Mouse (Mus musculus): ENCODE measurements around the gene Aacs. TPM values are rescaled to one million over a fixed set of nuclear protein-coding genes. Genes with fewer than 3 reads are reported as not detected.
A peak's percentile ranks its signal among the peaks of the same experiment; 100 is the strongest.
"Not testable (repeated sequence)": the region's sequence is repeated elsewhere in the genome, so short reads cannot be mapped to it uniquely, and the experiment has no call there.

The Aacs gene
- 53.3 TPM for polyA plus RNA-seq (2012; fragmentation: generic; extraction: Trizol)
- long read RNA-seq, experiment 1, transcript Aacs-201 (18 exons, 3,239 nt): major isoform, 33 of 44 reads
- long read RNA-seq, experiment 1, partial matches to known transcripts: 10 of 44 reads
- long read RNA-seq, experiment 1, other reads (novel, unspliced or antisense): 1 of 44 reads
- long read RNA-seq, experiment 2, transcript Aacs-201 (18 exons, 3,239 nt): major isoform, 472 of 512 reads
- long read RNA-seq, experiment 2, partial matches to known transcripts: 18 of 512 reads
- long read RNA-seq, experiment 2, other reads (novel, unspliced or antisense): 22 of 512 reads

DNA sequence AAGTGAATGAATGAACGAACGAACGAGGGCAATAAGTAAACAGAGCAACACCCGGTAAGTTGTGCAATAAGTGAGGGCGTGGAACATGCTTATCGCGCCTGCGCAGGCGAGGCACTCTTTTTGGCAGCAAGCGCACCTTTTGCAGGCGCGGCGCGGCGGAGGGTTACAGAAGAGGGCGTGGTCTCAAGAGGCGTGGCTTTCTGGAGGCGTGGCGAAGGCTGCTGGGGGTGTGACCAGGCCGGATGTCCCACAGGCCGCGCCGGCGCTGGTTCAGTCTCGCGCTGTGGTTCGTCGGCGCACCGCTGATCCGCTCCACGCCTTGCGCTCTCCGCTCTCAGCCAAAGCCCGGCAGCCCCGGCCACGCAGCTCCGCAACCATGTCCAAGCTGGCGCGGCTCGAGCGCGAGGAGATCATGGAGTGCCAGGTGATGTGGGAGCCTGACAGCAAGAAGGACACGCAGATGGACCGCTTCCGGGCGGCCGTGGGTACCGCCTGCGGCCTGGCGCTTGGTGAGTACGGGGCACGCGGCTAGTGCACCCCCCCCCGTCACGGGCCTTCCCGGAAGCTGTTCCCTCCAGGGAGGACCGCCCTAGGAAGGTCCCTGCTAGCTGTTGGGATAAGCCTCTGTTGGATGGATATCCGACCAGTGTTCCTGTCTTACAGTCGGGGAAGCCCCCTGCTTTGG lies at the start of gene Aacs:
TSS of gene Aacs (plus strand) at position 214 of the 685 bp plus-strand sequence.
- peaks cover 43% of the 10 kb centered on the region for H3K79me3 ChIP-seq (ENCODE audit: low read depth)
- H3ac ChIP-seq (ENCODE audit: control insufficient read depth, insufficient read length, low read depth): peak within 1 kb of the TSS; percentile 70
- H3K36me3 ChIP-seq (ENCODE audit: control insufficient read depth, insufficient read depth): peaks cover 23% of the 10 kb centered on the region
- no peak for TF ChIP-seq USF1 (IDR thresholded peaks at IDR 0.05; ENCODE audit: low read depth)
- TF ChIP-seq CTCF (IDR thresholded peaks at IDR 0.05; ENCODE audit: control insufficient read depth, insufficient read depth, insufficient read length): no peak
- TF ChIP-seq MAX (IDR thresholded peaks at IDR 0.05): peak; percentile 93
- TF ChIP-seq CEBPB (IDR thresholded peaks at IDR 0.05; ENCODE audit: low read depth): peak; percentile 99
- H3K4me3 ChIP-seq (ENCODE audit: insufficient read depth, poor library complexity, severe bottlenecking): peak within 1 kb of the TSS; percentile 80
- H3K79me2 ChIP-seq (ENCODE audit: control insufficient read depth, insufficient read depth): peaks cover 51% of the 10 kb centered on the region
- no peaks in the 10 kb centered on the region for H3K27me3 ChIP-seq (ENCODE audit: control insufficient read depth, insufficient read depth, insufficient read length)

DNA sequence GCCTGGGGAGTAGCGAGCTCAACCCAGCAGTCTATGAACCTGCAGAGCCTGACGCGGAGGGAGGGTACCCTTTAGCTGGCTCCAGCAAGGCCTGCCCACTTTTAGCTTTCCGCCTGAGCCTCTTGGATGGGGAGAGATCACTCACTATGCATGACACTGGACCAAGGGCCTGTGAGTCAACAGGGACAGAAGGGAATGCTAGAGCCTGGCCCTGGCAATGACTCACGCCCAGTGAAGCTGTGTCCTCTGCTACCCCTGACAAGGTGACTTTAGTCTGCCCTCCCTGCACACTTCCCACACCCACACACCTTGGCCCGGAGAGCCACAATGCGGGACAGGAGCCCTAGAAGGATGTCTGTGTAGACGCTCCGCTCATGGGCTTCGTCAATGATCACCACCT lies 49.3 kb upstream of the Aacs start:
- H3K79me2 ChIP-seq (ENCODE audit: control insufficient read depth, insufficient read depth): peaks cover 2% of the 10 kb centered on the region
- peaks cover 83% of the 10 kb centered on the region for H3K36me3 ChIP-seq (ENCODE audit: control insufficient read depth, insufficient read depth)
- H3K27me3 ChIP-seq (ENCODE audit: control insufficient read depth, insufficient read depth, insufficient read length): no peaks in the 10 kb centered on the region
- no peak overlapping the region for H3K4me3 ChIP-seq (ENCODE audit: insufficient read depth, poor library complexity, severe bottlenecking)
- H3ac ChIP-seq (ENCODE audit: control insufficient read depth, insufficient read length, low read depth): no peak overlapping the region
- TF ChIP-seq CTCF (IDR thresholded peaks at IDR 0.05; ENCODE audit: control insufficient read depth, insufficient read depth, insufficient read length) (no peak), USF1 (IDR thresholded peaks at IDR 0.05; ENCODE audit: low read depth) (no peak), MAX (IDR thresholded peaks at IDR 0.05) (no peak), CEBPB (IDR thresholded peaks at IDR 0.05; ENCODE audit: low read depth) (no peak), MYOD1 (IDR thresholded peaks at IDR 0.05; ENCODE audit: control insufficient read depth, insufficient read length, low read depth) (no peak), MYOG (IDR thresholded peaks at IDR 0.05; ENCODE audit: control insufficient read depth, extremely low read depth, insufficient read length) (no peak), FOSL1 (IDR thresholded peaks at IDR 0.05; ENCODE audit: insufficient read depth, low read length, poor library complexity, severe bottlenecking) (no peak)
- no peaks in the 10 kb centered on the region for H3K79me3 ChIP-seq (ENCODE audit: low read depth)

DNA sequence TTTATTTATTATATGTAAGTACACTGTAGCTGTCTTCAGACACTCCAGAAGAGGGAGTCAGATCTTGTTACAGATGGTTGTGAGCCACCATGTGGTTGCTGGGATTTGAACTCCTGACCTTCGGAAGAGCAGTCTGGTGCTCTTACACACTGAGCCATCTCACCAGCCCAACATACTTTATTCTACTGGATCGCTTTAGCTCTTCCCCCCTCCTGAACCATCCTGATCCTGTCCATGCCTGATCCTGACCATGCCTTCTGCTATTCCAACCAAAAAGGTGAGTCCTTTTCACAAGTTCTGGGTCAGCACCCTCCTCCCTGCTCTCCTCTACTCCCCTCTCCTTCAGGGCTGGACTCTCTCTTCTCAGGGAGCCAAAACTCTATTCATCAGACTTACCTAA lies 43.3 kb upstream of the Aacs start:
- H3K79me2 ChIP-seq (ENCODE audit: control insufficient read depth, insufficient read depth): peaks cover 27% of the 10 kb centered on the region
- H3K4me3 ChIP-seq (ENCODE audit: insufficient read depth, poor library complexity, severe bottlenecking); H3ac ChIP-seq (ENCODE audit: control insufficient read depth, insufficient read length, low read depth); H3K27me3 ChIP-seq (ENCODE audit: control insufficient read depth, insufficient read depth, insufficient read length): not testable (repeated sequence)
- H3K36me3 ChIP-seq (ENCODE audit: control insufficient read depth, insufficient read depth): peaks cover 37% of the 10 kb centered on the region
- peaks cover 11% of the 10 kb centered on the region for H3K79me3 ChIP-seq (ENCODE audit: low read depth)

DNA sequence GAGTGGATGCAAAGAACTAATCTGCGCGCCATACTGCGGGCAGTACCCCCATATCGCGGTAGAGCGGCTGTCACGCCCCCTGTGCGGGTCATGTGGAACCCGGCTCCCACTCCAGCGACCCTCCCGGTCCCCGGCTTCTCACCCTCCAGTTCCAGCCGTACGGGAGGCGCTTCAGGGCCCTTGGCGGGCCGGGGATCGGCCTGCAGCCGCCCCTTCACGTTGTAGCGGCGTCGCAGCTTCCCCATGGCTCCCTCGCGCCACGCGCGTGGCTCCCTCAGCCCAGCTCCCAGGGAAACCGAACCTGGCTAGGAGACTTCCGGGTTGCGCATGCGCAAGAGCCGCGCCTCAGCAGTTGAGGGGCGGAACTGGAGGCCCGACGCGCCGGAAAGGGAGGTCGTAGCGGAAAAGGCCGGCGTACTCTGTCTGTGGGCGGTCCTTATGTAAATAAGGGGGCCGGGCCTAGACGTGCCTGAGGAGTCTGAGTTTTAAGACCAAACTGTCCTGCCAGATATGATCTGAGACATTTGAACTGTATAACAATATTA lies 41.7 kb upstream of the Aacs start, which contains the start of gene Dhx37:
TSS of gene Dhx37 (minus strand) at position 329 of the 545 bp plus-strand sequence.
- Histone ChIP-seq H3K4me3 (ENCODE audit: insufficient read depth, poor library complexity, severe bottlenecking) (peak within 1 kb of the TSS; percentile 79), H3ac (ENCODE audit: control insufficient read depth, insufficient read length, low read depth) (peak within 1 kb of the TSS; percentile 89), H3K79me2 (ENCODE audit: control insufficient read depth, insufficient read depth) (peaks cover 27% of the 10 kb centered on the region), H3K27me3 (ENCODE audit: control insufficient read depth, insufficient read depth, insufficient read length) (no peaks in the 10 kb centered on the region), H3K79me3 (ENCODE audit: low read depth) (peaks cover 11% of the 10 kb centered on the region), H3K36me3 (ENCODE audit: control insufficient read depth, insufficient read depth) (peaks cover 25% of the 10 kb centered on the region)
- TF ChIP-seq FOSL1 (IDR thresholded peaks at IDR 0.05; ENCODE audit: insufficient read depth, low read length, poor library complexity, severe bottlenecking): no peak
- no peak for TF ChIP-seq USF1 (IDR thresholded peaks at IDR 0.05; ENCODE audit: low read depth)
- TF ChIP-seq CTCF (IDR thresholded peaks at IDR 0.05; ENCODE audit: control insufficient read depth, insufficient read depth, insufficient read length): no peak
- peak; percentile 95 for TF ChIP-seq MAX (IDR thresholded peaks at IDR 0.05)

DNA sequence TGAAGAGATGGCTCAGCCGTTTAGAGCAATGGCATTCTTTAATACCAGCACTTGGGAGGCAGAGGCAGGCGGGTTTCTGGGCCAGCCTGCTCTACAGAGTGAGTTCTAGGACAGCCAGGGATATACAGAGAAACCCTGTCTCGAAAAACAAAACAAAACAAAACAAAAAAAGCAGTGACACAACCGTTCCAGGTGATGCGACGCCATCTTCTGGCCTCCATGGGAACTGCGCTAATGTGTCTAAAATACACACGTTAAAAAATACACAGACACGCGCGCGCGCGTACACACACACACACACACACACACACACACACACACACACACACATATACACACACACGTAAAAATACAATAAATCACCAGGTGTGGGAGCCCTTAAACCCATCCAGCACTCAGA lies 41.3 kb upstream of the Aacs start:
- not testable (repeated sequence) for H3K27me3 ChIP-seq (ENCODE audit: control insufficient read depth, insufficient read depth, insufficient read length); H3K4me3 ChIP-seq (ENCODE audit: insufficient read depth, poor library complexity, severe bottlenecking); H3ac ChIP-seq (ENCODE audit: control insufficient read depth, insufficient read length, low read depth)
- Histone ChIP-seq H3K79me3 (ENCODE audit: low read depth) (peaks cover 11% of the 10 kb centered on the region), H3K79me2 (ENCODE audit: control insufficient read depth, insufficient read depth) (peaks cover 27% of the 10 kb centered on the region), H3K36me3 (ENCODE audit: control insufficient read depth, insufficient read depth) (peaks cover 20% of the 10 kb centered on the region)

DNA sequence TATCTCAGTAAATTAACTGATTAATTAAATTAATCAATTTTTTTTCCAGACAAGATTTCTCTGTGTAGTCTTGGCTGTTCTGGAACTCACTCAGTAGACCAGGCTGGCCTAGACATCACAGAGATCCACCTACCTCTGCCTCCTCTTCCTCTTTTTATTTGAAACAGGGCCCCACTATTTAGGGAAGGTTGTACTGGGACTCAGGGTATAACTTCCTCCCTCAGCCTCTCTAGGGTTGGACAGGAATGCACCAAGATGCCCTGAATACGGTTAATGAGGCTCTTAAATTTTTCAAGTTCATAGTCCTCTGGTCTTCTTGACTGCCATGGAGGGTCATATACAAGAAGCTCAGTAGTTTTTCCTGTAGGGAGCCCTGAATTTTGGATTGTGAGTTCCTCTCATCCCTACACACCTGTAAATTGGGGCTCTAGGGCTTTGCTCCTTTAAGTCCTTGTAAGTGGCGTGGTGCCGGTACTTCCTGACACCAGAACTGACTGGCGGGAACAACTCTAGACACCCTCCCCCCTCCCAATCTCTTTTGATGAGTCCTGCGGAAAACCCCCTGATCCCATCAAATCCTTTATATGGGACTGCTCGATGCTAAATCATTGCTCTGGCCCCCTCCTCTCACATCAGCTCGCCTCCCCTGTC lies 34.9 kb upstream of the Aacs start:
- Histone ChIP-seq H3K36me3 (ENCODE audit: control insufficient read depth, insufficient read depth) (no peaks in the 10 kb centered on the region), H3ac (ENCODE audit: control insufficient read depth, insufficient read length, low read depth) (peak overlapping the region; percentile 16), H3K79me2 (ENCODE audit: control insufficient read depth, insufficient read depth) (peaks cover 40% of the 10 kb centered on the region), H3K27me3 (ENCODE audit: control insufficient read depth, insufficient read depth, insufficient read length) (no peaks in the 10 kb centered on the region), H3K4me3 (ENCODE audit: insufficient read depth, poor library complexity, severe bottlenecking) (peak overlapping the region; percentile 61), H3K79me3 (ENCODE audit: low read depth) (peaks cover 14% of the 10 kb centered on the region)
- TF ChIP-seq MYOD1 (IDR thresholded peaks at IDR 0.05; ENCODE audit: control insufficient read depth, insufficient read length, low read depth): no peak
- TF ChIP-seq MYOG (IDR thresholded peaks at IDR 0.05; ENCODE audit: control insufficient read depth, extremely low read depth, insufficient read length): no peak
- no peak for TF ChIP-seq USF1 (IDR thresholded peaks at IDR 0.05; ENCODE audit: low read depth)
- no peak for TF ChIP-seq CEBPB (IDR thresholded peaks at IDR 0.05; ENCODE audit: low read depth)
- TF ChIP-seq MAX (IDR thresholded peaks at IDR 0.05): no peak
- TF ChIP-seq FOSL1 (IDR thresholded peaks at IDR 0.05; ENCODE audit: insufficient read depth, low read length, poor library complexity, severe bottlenecking): no peak
- TF ChIP-seq CTCF (IDR thresholded peaks at IDR 0.05; ENCODE audit: control insufficient read depth, insufficient read depth, insufficient read length): no peak
